Mouse (Mus musculus) liver, embryonic 16.5 days (tissue): Measurements from ENCODE around the gene Phactr2. TPM values are rescaled to one million over a fixed set of nuclear protein-coding genes. Genes with fewer than 3 reads are reported as not detected.

ENCODE experiments used
- ATAC-seq: fragments of 200-750 bp; cut with Nextera tagmentation; 2 replicates; pipeline ENCODE4 v1.8.0; 2017; ENCODE audit warnings: low read depth, mild to moderate bottlenecking, moderate number of reproducible peaks, moderate library complexity
- H3K27ac ChIP-seq: fragments of 300-500 bp; sonication (generic); 2 replicates; pipeline ENCODE4 v1.5.1; 2014; ENCODE audit warnings: mild to moderate bottlenecking, low read length
- H3K27me3 ChIP-seq: fragments of 300-500 bp; sonication (generic); 2 replicates; pipeline ENCODE4 v1.6.1; 2014; ENCODE audit warnings: low read depth, low read length, mixed read lengths; ENCODE audit not compliant: control insufficient read depth, insufficient read depth
- H3K36me3 ChIP-seq: fragments of 300-500 bp; sonication (generic); 2 replicates; pipeline ENCODE4 v1.6.1; 2014; ENCODE audit warnings: mild to moderate bottlenecking; ENCODE audit not compliant: control insufficient read depth, insufficient read depth
- H3K4me1 ChIP-seq: fragments of 300-500 bp; sonication (generic); 2 replicates; pipeline ENCODE4 v1.6.1; 2014; ENCODE audit warnings: low read depth, low read length, mixed read lengths; ENCODE audit not compliant: control insufficient read depth
- H3K4me2 ChIP-seq: fragments of 300-500 bp; sonication (generic); 2 replicates; pipeline ENCODE4 v1.6.1; 2014; ENCODE audit warnings: low read depth, low read length, mixed read lengths
- H3K4me3 ChIP-seq: fragments of 300-500 bp; sonication (generic); 2 replicates; pipeline ENCODE4 v1.5.1; 2014; ENCODE audit warnings: low read depth, mild to moderate bottlenecking, low read length
- H3K9ac ChIP-seq: fragments of 300-500 bp; sonication (generic); 2 replicates; pipeline ENCODE4 v1.6.1; 2014; ENCODE audit warnings: low read depth, low read length
- H3K9me3 ChIP-seq: fragments of 300-500 bp; sonication (generic); replicated peaks from 2 replicates; pipeline ENCODE4 v1.6.1; 2016; ENCODE audit warnings: low read length; ENCODE audit not compliant: control insufficient read depth
- WGBS: fragments of 180-500 bp; shearing (Covaris S2); extraction: QIAGEN DNeasy Blood & Tissue Kit; methylation state at CpG from one replicate; pipeline ENCODE4 v1.1.7; 2014; ENCODE audit not compliant: insufficient replicate concordance; 5-methylcytosine and 5-hydroxymethylcytosine counted together
- polyA plus RNA-seq: library from polyadenylated mRNA; unstranded; fragments of >200 nt; fragmentation: Nextera tagmentation; extraction: Ambion mirVana; gene quantifications from 2 replicates; pipeline ENCODE4 v1.2.1, GENCODE M21; 2015

The Phactr2 gene
- polyA plus RNA-seq, 1 experiment from 2014 or later: 3.4 TPM

GRCm38 (mm10) chr10:13289252-13289961 is 184.8 kb downstream of the Phactr2 start:
- H3K4me2 ChIP-seq: no peak overlapping the region
- no peak overlapping the region for H3K9ac ChIP-seq
- 59% methylated on average over 8 of the region's 8 CpGs for WGBS
- ATAC-seq: no peak
- no peaks in the 10 kb centered on the region for H3K27me3 ChIP-seq
- no peaks in the 10 kb centered on the region for H3K4me1 ChIP-seq
- no peaks in the 10 kb centered on the region for H3K9me3 ChIP-seq
- H3K27ac ChIP-seq: no peak overlapping the region
- no peaks in the 10 kb centered on the region for H3K36me3 ChIP-seq
- no peak overlapping the region for H3K4me3 ChIP-seq

- ATAC-seq: no peak
- Histone ChIP-seq H3K36me3 (no peaks in the 10 kb centered on the region), H3K4me1 (no peaks in the 10 kb centered on the region), H3K9ac (no peak overlapping the region), H3K9me3 (no peaks in the 10 kb centered on the region), H3K4me2 (no peak overlapping the region), H3K4me3 (no peak overlapping the region), H3K27me3 (no peaks in the 10 kb centered on the region), H3K27ac (no peak overlapping the region)
- 57% methylated on average over 5 of the region's 5 CpGs for WGBS
Observed at GRCm38 (mm10) chr10:13288296-13288695, 185.9 kb downstream of the Phactr2 start.

- 59% methylated on average over 4 of the region's 4 CpGs for WGBS
- H3K9me3 ChIP-seq: no peaks in the 10 kb centered on the region
- no peak overlapping the region for H3K27ac ChIP-seq
- H3K27me3 ChIP-seq: no peaks in the 10 kb centered on the region
- no peaks in the 10 kb centered on the region for H3K36me3 ChIP-seq
- no peaks in the 10 kb centered on the region for H3K4me1 ChIP-seq
- no peak overlapping the region for H3K4me3 ChIP-seq
- no peak for ATAC-seq
- H3K4me2 ChIP-seq: no peak overlapping the region
- H3K9ac ChIP-seq: no peak overlapping the region
Observed at GRCm38 (mm10) chr10:13283441-13283840, 190.8 kb downstream of the Phactr2 start.

- H3K36me3 ChIP-seq: no peaks in the 10 kb centered on the region
- WGBS: 63% methylated on average over 6 of the region's 6 CpGs
Observed at GRCm38 (mm10) chr10:13280298-13280853, 193.8 kb downstream of the Phactr2 start.

GRCm38 (mm10) chr10:13276298-13276697 is 197.9 kb downstream of the Phactr2 start:
- no peaks in the 10 kb centered on the region for H3K9me3 ChIP-seq
- H3K4me3 ChIP-seq: no peak overlapping the region
- H3K4me1 ChIP-seq: no peaks in the 10 kb centered on the region
- H3K36me3 ChIP-seq: no peaks in the 10 kb centered on the region
- no peak overlapping the region for H3K9ac ChIP-seq
- no peak for ATAC-seq
- H3K27me3 ChIP-seq: no peaks in the 10 kb centered on the region
- no peak overlapping the region for H3K4me2 ChIP-seq
- no peak overlapping the region for H3K27ac ChIP-seq
- WGBS: 68% methylated on average over 5 of the region's 5 CpGs

More at GRCm38 (mm10) chr10:13280298-13280853, 193.8 kb downstream of the Phactr2 start:
- no peak for ATAC-seq
- no peak overlapping the region for H3K27ac ChIP-seq
- H3K4me2 ChIP-seq: no peak overlapping the region
- H3K4me1 ChIP-seq: no peaks in the 10 kb centered on the region
- H3K9ac ChIP-seq: no peak overlapping the region
- no peak overlapping the region for H3K4me3 ChIP-seq
- no peaks in the 10 kb centered on the region for H3K27me3 ChIP-seq
- H3K9me3 ChIP-seq: no peaks in the 10 kb centered on the region

GRCm38 (mm10) chr10:13275152-13275551 is 199.1 kb downstream of the Phactr2 start:
- no peaks in the 10 kb centered on the region for H3K9me3 ChIP-seq
- no peaks in the 10 kb centered on the region for H3K27me3 ChIP-seq
- WGBS: 56% methylated on average over 6 of the region's 6 CpGs
- H3K4me3 ChIP-seq: no peak overlapping the region
- no peak overlapping the region for H3K4me2 ChIP-seq
- no peak for ATAC-seq
- no peak overlapping the region for H3K9ac ChIP-seq
- H3K4me1 ChIP-seq: no peaks in the 10 kb centered on the region
- H3K36me3 ChIP-seq: no peaks in the 10 kb centered on the region
- no peak overlapping the region for H3K27ac ChIP-seq

- no peak overlapping the region for H3K9ac ChIP-seq
- H3K36me3 ChIP-seq: no peaks in the 10 kb centered on the region
- no peak overlapping the region for H3K27ac ChIP-seq
- H3K9me3 ChIP-seq: no peaks in the 10 kb centered on the region
- no peak overlapping the region for H3K4me2 ChIP-seq
- H3K4me3 ChIP-seq: no peak overlapping the region
- H3K4me1 ChIP-seq: no peaks in the 10 kb centered on the region
- no peak for ATAC-seq
- H3K27me3 ChIP-seq: no peaks in the 10 kb centered on the region
- WGBS: 71% methylated on average over 4 of the region's 4 CpGs
Observed at GRCm38 (mm10) chr10:13274699-13275098, 199.5 kb downstream of the Phactr2 start.

GRCm38 (mm10) chr10:13273756-13274155 is 200.5 kb downstream of the Phactr2 start:
- no peaks in the 10 kb centered on the region for H3K27me3 ChIP-seq
- no peaks in the 10 kb centered on the region for H3K4me1 ChIP-seq
- no peaks in the 10 kb centered on the region for H3K36me3 ChIP-seq
- no peaks in the 10 kb centered on the region for H3K9me3 ChIP-seq
- H3K9ac ChIP-seq: no peak overlapping the region
- H3K4me3 ChIP-seq: no peak overlapping the region
- WGBS: 23% methylated on average over 1 of the region's 1 CpGs
- no peak for ATAC-seq
- no peak overlapping the region for H3K4me2 ChIP-seq
- H3K27ac ChIP-seq: no peak overlapping the region

GRCm38 (mm10) chr10:13271716-13272115 is 202.5 kb downstream of the Phactr2 start:
- Histone ChIP-seq H3K4me1 (no peaks in the 10 kb centered on the region), H3K4me3 (no peak overlapping the region), H3K27ac (no peak overlapping the region), H3K27me3 (no peaks in the 10 kb centered on the region), H3K9ac (no peak overlapping the region), H3K9me3 (no peaks in the 10 kb centered on the region), H3K36me3 (no peaks in the 10 kb centered on the region), H3K4me2 (no peak overlapping the region)
- 78% methylated on average over 8 of the region's 8 CpGs for WGBS
- ATAC-seq: no peak
